Mouse (Mus musculus): ENCODE measurements around the gene Ppp4r1.

- TF ChIP-seq CTCF (IDR thresholded peaks at IDR 0.05) (no peak), POLR2A (IDR thresholded peaks at IDR 0.05; ENCODE audit: insufficient read depth, low read depth, low read length) (no peak)
These were observed 37.8 kb downstream of the Ppp4r1 start for GRCm38 (mm10) chr17:65820197-65820596.

All from heart, adult 2 months (tissue).